Mouse (Mus musculus): ENCODE data around the gene Pdzd2.

DNA sequence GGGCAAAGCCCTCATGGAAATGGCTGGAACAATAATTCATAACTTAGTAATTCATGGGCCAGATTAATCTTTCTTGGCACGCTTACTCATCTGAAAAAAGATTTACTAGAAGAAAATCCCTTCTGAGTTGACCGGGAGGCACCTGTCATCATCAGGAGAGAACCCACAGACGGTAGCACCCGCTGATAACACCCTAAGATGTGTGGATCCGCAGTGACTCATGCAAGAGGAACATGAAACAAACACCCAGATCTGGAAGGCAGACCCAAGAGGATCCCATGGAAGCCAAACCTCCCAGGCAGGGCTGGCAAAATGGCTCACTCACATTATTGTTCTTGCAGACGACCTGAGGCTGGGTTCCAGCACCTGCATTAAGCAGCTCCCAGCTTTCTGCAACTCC, 325.0 kb downstream of the Pdzd2 start:
- TF ChIP-seq CTCF (IDR thresholded peaks at IDR 0.05; ENCODE audit: borderline replicate concordance, control insufficient read depth, extremely low read depth, insufficient read depth, low read length, poor library complexity) (no peak), POLR2A (IDR thresholded peaks at IDR 0.05; ENCODE audit: control insufficient read depth, extremely low read depth, insufficient read depth, low read length, poor library complexity) (no peak)
